Mouse (Mus musculus) hematopoietic stem cell, adult 5-6 weeks (primary cell): ENCODE results near the gene Sugp2. TPM values are rescaled to one million over a fixed set of nuclear protein-coding genes. Genes with fewer than 3 reads are reported as not detected.

Source experiments
- ATAC-seq, 2 experiments: fragments of 125-278 bp in 1 of 2; replicated peaks in 1 of 2; 2 replicates each; pipeline ENCODE4 v1.8.0; 2016 to 2017; ENCODE audit warnings: inconsistent platforms in 2 of 2, mild to moderate bottlenecking in 2 of 2, moderate number of reproducible peaks in 2 of 2, low read depth in 1 of 2, moderate TSS enrichment in 1 of 2; ENCODE audit not compliant: low FRiP score in 2 of 2, poor library complexity in 2 of 2, severe bottlenecking in 2 of 2, insufficient read depth in 1 of 2, low TSS enrichment in 1 of 2
- total RNA-seq: library from RNA; stranded (forward); fragments of 172-1452, 232-1000 nt; gene quantifications from 2 replicates; pipeline ENCODE4 v1.2.3, GENCODE M21; 2017

The Sugp2 gene
- total RNA-seq, 1 experiment from 2014 or later, result 52.8 TPM

DNA sequence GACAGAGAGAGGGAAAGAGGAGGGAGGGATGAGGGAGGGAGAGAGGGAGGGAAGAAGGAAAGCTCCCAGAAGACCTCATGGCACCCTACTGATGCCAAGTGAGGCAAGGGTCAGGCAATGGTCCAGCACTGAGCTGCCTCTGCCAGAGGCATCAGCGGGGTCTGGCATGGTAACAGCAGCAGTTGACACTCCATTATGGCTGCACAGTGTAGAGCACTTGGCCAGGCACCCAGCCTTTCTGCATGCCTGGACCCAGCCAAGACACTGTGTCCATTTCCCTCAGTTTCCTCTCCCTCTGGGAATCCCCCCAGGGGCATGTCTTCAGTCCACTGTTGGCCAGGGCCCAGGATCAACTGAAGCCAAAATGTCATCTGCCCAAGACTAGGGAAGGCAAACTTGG lies 17.5 kb upstream of the Sugp2 start:
- ATAC-seq, result no peak

DNA sequence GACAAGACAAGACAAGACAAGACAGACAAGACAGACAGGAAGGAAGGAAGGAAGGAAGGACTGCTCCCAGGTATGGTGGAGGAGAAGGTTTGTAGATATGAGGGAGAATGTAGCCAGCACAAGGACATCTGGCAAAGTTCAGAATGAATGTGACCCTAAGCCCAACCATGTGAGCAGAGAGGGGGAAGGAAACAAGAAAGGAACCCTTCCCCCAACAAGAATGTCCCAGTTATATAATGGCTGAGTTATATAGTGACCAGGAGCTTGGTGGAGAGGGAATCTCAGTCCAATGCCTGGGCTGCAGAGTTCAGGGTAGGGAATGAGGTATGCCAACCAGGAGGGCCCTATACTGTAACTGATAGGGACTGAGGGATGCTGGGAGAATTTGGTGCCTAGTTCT lies 16.6 kb upstream of the Sugp2 start:
- no peak for ATAC-seq

DNA sequence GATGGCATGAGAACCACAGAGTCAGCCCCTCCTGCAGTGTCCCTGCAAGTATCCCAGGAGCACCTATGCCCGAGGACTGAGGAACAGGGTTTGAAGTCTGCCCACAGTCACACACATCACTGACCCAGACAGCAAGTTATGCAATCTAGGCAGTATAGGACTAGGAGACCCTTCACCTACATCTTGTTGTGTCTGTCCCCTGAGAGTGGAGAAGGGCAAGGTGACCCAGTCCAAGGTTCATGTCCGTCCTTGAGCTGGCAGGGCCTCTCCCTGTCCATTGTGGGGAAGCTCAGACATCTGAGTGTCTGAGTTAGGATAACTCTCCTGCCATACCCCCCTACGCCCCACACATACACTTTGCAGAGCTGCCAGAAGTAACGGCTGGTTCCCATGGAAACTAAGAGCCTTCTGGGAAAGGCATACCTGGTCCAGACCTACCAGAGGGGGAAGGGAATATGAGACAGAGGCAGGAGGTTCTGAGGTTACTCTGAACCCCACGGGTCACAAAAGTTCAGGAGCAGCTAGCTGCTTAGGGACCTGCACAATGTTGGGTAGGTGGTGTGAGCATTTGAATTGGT lies 14.8 kb upstream of the Sugp2 start:
- no peak for ATAC-seq

DNA sequence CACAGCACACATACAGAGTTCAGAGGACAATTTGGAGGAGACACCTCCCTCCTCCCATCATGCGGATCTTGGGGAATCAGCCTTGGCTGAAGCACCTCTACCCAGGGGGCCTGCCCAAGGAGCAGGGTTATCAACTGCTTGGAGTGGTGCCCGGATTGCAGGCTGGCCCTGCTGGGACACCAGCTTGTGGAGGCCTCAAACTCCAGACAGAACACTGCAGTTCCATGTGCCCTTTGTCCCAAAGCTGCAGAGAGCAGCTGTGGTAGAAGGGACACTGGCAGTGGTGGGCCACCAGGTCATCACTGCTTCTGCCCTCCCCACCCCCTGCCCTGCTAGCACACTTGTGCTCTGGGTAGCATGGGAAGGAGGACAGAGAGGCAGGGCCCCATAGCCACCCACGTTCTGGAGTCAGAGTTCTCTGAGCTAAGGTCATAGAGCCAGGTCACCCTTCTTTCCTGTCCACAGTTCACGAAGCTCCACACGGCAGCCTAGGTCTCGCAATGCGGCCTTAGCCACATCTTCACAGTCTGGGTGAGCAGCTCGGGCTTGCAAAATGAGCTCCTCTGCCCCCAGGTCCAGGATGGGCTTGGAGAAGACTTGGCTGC lies 13.7 kb upstream of the Sugp2 start:
- ATAC-seq, result no peak

DNA sequence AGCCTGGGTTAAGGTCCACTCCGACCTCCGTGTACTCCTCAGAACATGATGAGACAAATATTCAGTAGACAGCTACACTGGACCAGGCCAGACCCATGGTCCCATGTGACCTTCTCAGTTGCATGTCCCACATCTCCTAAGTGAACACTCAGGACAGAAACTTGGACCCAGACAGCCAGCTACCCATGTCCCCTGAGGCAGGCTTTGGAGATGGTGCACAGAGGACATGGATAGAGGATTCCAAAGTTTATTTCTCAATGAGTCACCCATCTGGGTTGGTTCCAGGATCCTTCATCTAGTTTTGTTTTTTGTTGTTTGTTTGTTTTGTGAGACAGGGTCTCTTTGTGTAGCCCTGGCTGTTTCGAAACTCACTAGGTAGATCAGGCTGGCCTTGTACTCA lies 13.1 kb upstream of the Sugp2 start:
- ATAC-seq, result no peak

DNA sequence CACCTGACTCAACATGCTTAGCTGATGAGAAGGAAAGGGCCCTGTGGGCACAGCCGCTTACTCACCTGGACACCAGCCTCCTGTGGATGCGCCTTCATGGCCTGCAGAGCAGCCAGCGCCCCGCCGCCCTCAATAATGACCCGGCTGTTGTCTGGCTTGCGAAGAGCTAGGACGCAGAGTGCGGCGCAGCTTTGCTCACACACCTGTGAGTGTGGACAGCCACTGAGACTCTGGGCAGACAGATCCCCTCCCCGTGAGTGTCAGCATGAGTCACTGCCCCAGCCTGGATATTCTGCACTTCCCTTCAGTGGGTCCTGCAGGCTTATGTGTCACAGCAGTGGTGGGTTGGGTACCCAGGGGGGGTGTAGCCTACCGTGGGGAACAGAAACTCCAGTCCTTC lies 12.0 kb upstream of the Sugp2 start:
- no peak for ATAC-seq

DNA sequence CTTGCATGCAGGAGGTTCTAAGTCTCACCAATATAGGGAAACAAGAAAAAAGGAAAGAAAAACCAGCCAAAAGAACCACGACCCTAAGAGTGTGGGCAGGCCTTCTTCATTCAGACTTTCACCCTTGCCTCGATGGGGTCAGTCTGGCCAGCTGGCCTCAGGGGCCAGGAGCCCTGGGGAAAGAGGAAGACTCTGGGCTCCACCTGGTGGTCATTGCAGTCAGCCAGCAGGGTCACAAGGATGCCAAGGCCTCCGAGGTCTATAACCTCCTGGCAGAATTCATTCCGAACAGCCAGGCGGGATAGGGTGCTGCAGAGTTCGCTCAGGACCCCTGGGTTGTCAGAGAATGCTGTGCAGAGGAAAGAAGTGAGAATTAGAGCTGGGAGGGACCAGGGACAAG lies 10.7 kb upstream of the Sugp2 start:
- no peak for ATAC-seq

DNA sequence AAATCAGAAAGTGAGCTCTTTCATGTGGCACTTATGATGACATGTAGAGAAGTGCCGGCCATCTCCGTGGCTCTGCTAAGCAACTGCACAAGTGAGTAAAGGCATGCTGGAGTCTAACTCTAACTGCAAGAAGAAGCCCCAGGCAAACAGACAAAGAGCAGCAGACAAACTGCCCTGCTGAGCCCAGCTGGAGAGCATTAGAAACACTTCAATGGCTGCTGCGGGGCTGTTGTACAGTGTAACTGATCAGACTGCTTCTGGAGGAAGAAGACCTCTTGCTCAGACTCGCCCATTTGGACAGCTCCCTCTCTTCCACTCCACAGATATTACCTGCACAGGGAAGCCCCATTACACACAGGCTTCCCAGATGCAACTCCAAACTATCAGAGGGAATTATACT lies 6.0 kb upstream of the Sugp2 start:
- ATAC-seq, result no peak

DNA sequence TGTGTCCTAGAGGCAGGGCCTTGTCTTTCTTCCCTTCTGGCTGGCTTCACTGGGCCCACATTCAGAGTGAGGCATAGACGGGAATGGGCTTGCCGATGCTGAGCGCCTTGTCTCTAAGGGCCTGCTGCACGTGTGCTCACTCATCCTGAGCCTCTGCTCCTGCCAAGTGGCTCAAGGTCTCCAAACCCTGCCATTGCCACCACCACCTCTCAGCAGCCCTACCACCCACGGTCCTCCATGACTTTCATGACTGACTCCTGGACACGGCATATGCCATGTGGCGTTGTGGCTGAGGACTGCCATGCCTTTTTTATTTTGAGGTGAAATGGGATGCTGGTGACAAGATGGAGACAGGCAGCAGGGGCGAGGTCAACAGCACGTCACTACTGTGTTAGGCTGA lies 3.2 kb upstream of the Sugp2 start:
- ATAC-seq, result no peak

DNA sequence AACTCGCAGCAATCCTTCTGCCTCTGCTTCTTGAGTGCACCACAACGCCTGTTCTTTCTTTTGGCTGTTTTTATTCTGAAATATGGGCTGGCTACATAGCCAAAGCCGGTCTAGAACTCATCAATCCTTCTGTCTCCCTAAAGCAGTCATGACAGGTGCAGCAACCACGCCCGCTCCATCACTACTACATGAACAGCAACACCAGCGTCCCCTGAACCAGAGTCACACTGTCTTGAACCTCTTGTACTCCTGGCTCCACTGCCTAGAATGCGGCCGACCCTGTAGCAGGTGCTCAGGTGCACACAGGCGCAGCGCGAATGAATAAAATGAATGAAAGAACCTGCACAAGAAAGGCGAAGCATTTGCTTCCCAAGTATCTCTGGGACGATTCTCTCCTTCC lies 420 bp upstream of the Sugp2 start:
- no peak for ATAC-seq

DNA sequence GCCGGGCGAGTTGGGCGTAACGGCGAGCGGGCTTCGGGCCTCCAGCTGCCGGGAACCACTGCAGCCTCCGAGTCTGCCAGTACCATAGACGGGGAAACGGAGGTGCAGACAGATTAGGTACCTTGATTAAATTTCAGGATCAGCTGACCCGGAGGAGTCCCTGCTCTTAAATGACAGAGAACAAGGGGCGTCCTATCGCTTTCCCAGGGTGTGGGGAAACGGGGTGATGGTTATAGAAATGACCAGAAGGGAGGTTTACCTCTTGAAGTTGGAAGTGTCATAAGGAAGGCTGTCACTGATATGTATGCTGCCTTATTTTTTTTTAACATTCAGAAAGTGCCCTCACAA lies 729 bp downstream of the Sugp2 start:
- ATAC-seq, result no peak; a peak in 1 of 4 replicates

DNA sequence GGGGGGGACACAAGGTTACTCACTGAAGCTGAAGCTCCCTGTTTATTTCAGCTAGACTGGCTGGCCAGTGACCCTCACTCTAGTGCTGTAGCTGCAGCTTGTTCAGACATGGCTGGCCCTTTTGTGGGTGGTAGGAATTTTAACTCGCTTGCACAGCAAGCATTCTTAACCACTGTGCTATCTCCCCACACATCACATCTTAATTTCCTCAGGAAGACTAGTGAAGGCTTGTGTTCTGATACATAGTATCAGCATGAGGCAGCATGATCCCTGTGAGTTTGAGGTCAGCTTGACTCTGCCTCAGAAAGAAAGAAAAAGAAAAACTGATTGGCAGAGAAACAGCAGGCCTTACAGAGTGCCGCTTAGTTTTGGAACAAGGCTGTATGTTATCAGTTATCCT lies 3.8 kb downstream of the Sugp2 start:
- ATAC-seq, result peak; percentile 47 to 50

DNA sequence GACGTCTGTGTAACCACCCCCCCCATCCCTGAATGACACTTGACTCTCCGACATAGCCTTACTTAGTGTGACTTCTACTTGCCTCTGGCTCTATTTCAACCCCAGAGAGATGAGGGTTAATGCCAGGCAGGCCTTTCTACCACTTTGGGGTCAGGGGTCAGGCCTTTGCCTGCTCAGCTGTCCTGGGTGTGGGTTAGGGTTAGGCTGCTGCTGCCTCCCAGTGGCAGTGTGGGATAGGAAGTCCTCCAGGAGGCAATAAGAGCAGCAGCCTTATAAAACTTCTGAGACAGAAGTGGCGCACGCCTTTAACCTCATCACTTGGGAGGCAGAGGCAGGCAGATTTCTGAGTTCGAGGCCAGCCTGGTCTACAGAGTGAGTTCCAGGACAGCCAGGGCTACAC lies 6.6 kb downstream of the Sugp2 start:
- no peak for ATAC-seq

DNA sequence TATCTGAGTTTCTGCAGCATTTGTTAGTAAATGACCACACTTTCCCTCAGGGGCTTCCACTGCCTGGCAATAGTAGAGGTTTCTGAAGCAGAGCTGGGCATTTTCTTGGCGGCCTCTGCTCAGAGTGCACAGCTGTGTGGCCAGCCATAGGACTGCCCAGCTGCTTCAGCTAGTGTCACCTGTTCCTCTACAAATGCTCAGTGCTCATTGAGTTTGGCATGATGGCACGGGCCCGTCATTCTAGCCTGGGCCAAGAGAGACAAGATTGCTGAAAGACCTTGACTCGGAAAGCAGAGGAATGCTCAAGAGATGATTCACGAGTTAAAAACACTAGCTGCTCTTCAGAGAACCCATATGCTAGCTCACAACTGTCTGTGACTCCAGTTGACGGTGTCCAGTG lies 12.6 kb downstream of the Sugp2 start:
- no peak for ATAC-seq

DNA sequence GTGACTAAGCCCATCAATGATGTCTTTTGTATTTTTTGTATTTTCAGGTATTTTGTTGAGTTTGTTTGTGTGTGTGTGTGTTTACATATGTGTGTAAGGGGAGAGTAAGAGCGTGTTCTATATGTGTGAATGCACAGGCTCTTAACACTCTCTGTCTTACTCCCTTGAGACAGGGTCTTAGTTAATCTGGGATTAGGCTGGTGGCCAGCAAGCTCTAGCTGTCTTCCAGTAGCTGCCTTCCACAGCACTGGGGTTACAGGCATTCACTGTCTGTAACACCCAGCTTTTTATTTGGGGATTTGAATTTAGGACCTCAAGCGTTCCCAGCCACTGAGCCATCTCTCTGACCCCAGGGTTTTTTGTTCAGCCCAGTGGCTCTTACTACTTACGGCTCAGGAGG lies 13.8 kb downstream of the Sugp2 start:
- no peak for ATAC-seq

DNA sequence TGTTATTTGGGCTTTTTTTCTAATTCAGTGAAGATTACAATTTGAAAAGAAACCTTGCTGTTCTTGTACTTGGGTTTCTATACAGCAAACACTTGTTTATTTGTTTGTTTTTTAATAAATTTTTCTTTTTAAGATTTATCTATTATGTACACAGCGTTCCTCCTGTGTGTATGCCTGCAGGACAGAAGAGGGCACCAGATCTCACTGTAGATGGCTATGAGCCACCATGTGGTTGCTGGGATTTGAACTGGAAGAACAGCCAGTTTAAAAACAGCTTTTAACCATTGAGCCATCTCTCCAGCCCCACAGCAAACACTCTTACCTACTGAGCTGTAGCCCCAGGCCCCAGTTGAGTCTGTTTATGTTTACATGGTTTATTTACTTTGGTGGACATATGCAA lies 20.6 kb downstream of the Sugp2 start:
- no peak for ATAC-seq

DNA sequence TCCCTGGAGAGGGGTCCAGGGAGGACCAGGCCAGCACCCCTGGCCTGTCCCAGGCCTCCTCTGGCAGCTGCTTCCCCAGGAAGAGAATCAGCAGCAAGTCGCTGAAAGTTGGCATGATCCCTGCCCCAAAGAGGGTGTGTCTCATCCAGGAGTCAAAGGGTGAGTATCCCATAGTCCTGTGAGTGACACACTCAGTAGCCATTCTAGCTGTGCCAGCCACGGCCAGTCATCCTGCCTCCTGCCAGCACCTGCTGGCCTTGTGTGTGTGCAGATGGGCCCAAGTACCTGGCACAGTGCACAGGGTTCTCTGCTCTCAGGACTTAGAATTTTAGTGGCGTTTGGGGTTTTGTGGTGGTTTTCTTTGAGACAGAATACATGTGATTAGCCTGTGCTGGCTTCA lies 23.4 kb downstream of the Sugp2 start:
- no peak for ATAC-seq

DNA sequence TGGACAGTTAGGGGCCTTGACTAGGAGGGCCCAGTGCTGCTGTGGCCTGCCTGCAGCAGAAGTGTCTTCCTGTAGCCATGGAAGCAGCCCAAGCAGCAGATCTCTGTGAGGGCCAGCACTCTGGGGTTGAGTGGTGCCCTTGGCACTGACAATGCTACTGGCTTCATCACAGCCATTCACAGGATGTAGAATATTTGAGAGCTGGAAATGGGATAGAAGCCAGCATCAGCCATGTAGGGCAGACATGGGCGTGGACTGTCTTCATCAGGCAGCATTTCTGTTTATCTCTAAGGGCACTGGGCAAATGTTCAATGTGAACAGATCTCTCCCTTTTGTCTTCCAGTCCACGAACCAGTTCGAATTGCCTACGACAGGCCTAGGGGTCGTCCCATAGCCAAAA lies 24.6 kb downstream of the Sugp2 start:
- no peak for ATAC-seq

DNA sequence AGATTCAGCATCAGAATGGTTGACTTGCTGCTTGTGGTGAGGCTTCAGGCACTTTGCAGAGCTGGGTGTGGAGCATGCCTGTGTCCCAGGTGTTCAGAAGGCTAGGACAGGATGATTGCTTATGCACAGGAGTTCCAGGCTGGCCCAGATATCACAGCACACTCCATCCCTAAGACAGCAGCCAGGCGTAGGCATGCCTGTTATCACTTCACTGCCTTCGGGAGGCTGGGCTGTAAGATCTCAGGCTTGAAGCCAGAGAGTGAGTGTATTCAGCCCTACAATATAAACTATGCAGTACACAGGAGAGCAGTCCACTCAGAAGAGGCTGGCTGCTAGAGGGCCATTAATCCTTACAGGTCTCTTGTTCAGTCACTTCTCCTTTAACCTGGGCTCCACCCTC lies 25.0 kb downstream of the Sugp2 start:
- ATAC-seq, result peak in 1 of 2 experiments; percentile 21; a peak in 1 of 4 replicates

DNA sequence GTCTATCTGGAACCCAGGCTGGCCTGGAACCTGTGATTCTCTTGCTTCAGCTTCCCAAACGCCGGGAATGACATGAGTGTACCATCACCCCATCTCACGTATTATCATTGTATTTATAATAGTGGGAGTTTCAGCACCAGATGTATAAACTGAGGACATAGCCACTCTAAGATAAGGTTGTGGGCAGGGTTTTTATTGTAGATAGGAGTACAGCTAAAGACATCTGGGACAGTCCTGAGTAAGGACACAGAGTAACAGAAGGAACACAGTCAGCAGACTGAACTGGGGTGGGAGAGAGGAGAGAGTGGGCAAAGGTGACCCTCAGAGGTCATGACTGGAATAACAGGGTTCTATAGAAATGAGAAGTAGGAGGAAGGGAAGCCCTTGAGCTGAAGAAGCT lies 33.6 kb downstream of the Sugp2 start:
- no peak for ATAC-seq
